Mouse (Mus musculus): ENCODE data around the gene Enpp5. TPM values are rescaled to one million over a fixed set of nuclear protein-coding genes. Genes with fewer than 3 reads are reported as not detected.

The Enpp5 gene
- polyA plus RNA-seq, 1 experiment from 2014 or later = 17.1 TPM

Other genes with a start within 250 kb of the Enpp5 start
- 2.1 and 2.3 TPM in 2 replicates for gene Enpp4, start 27.0 kb downstream of the Enpp5 start, polyA plus RNA-seq (2016; fragmentation: Nextera tagmentation; extraction: Ambion mirVana)
- 0.17 and 0.29 TPM in 2 replicates for gene Clic5, start 109.8 kb downstream of the Enpp5 start, polyA plus RNA-seq (2016; fragmentation: Nextera tagmentation; extraction: Ambion mirVana)